Mouse (Mus musculus): ENCODE measurements at regions not wholly inside any gene's neighbourhood (a gene's known extent, or its start where the extent isn't known, plus 50 kb on each side); places are given as distances from the start of the nearest gene placed in this dataset.

GRCm38 (mm10) chr5:13066942-13067341 is 58.3 kb upstream of the Sema3a start:
- TF ChIP-seq POLR2A (IDR thresholded peaks at IDR 0.05; ENCODE audit: low read depth, low read length) (no peak), CTCF (IDR thresholded peaks at IDR 0.05; ENCODE audit: borderline replicate concordance, insufficient read depth, low read length) (no peak)

All from embryonic fibroblast, embryonic 13.5 days (primary cell).